Mouse (Mus musculus) liver, embryonic 14 days (tissue): ENCODE measurements around the gene Cep170. TPM values are rescaled to one million over a fixed set of nuclear protein-coding genes. Genes with fewer than 3 reads are reported as not detected.

Experiments used
- polyA plus RNA-seq: library from polyadenylated mRNA; depleted of rRNA; stranded (reverse); fragments of >200 nt; gene quantifications from 2 replicates; pipeline ENCODE4 v1.2.3, GENCODE M21; 2012; rRNA removed

Cep170 gene
- polyA plus RNA-seq: 5.5 and 6.0 TPM in 2 replicates

DNA sequence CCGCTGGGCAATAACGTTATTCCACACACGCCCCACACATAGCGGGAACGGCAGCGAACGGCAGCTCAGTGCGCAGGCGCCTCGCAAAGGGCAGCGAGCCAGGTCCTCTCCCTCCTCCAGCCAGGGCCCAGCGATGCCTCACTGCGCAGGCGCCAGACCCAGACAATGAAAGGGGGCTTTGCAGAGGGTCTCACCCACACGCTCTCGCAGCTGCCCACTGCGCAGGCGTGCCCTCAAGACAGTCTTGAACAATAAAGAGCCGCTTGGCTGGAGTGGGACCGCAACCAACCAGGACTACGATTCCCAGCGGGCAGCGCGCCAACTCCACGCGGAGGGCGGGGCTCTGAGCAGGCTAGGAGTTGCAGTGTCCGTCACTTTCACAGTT, at the start of gene Cep170:
Gene Cep170 (minus strand): TSS at position 32 of the 385 bp plus-strand sequence.

GRCm38 (mm10) chr1:176814591-176815062, 760 bp upstream of the Cep170 start, which contains the start of gene Sdccag8:
Sdccag8 (plus strand) TSS chr1:176814660.

Other genes starting within 250 kb of the Cep170 start
- 2.4 and 3.1 TPM in 2 replicates for gene Sdccag8, start 593 bp upstream of the Cep170 start, polyA plus RNA-seq